Mouse (Mus musculus): ENCODE results near the gene Spata18. TPM values are rescaled to one million over a fixed set of nuclear protein-coding genes. Genes with fewer than 3 reads are reported as not detected.

Spata18 gene
- polyA plus RNA-seq, 1 experiment from 2014 or later: 0.20 TPM

Other genes starting within 250 kb of the Spata18 start
- 1.3 and 1.4 TPM in 2 replicates for gene Cwh43, start 245.3 kb upstream of the Spata18 start, polyA plus RNA-seq (2015; fragmentation: Nextera tagmentation; extraction: Ambion mirVana)
- 24.0 and 24.1 TPM in 2 replicates for gene Dcun1d4, start 170.4 kb upstream of the Spata18 start, polyA plus RNA-seq (2015; fragmentation: Nextera tagmentation; extraction: Ambion mirVana)
- 0.34 and 0.62 TPM in 2 replicates for gene Lrrc66, start 18.9 kb upstream of the Spata18 start, polyA plus RNA-seq (2015; fragmentation: Nextera tagmentation; extraction: Ambion mirVana)
- 24.9 and 25.5 TPM in 2 replicates for gene Sgcb, start 3.6 kb upstream of the Spata18 start, polyA plus RNA-seq (2015; fragmentation: Nextera tagmentation; extraction: Ambion mirVana)

Measured in kidney, embryonic 16.5 days (tissue).